Mouse (Mus musculus): ENCODE results near the gene Nop58.
"Not testable (repeated sequence)": the region's sequence is repeated elsewhere in the genome, so short reads cannot be mapped to it uniquely, and the experiment has no call there.

Gene Nop58

GRCm38 (mm10) chr1:59684819-59685755, at the start of gene Nop58:
Nop58 (plus strand) TSS chr1:59684971.
- DNase-seq = peak; percentile 72

- no peak for DNase-seq
Observed at GRCm38 (mm10) chr1:59636349-59636748, 48.4 kb upstream of the Nop58 start.

- no peak for DNase-seq
Observed at GRCm38 (mm10) chr1:59638371-59638770, 46.4 kb upstream of the Nop58 start.

- DNase-seq = no peak
Observed at GRCm38 (mm10) chr1:59642488-59642887, 42.3 kb upstream of the Nop58 start.

GRCm38 (mm10) chr1:59646502-59646901, 38.3 kb upstream of the Nop58 start:
- not testable (repeated sequence) for DNase-seq

- DNase-seq = no peak
Observed at GRCm38 (mm10) chr1:59651201-59651819, 33.5 kb upstream of the Nop58 start.

- no peak for DNase-seq
Observed at GRCm38 (mm10) chr1:59653243-59653911, 31.4 kb upstream of the Nop58 start.

GRCm38 (mm10) chr1:59656244-59657171, 28.3 kb upstream of the Nop58 start:
- DNase-seq = no peak

GRCm38 (mm10) chr1:59663456-59664135, 21.2 kb upstream of the Nop58 start:
- no peak for DNase-seq

GRCm38 (mm10) chr1:59668871-59669270, 15.9 kb upstream of the Nop58 start:
- DNase-seq = no peak

- DNase-seq = peak; percentile 14
Observed at GRCm38 (mm10) chr1:59669962-59670630, 14.7 kb upstream of the Nop58 start.

GRCm38 (mm10) chr1:59670641-59671168, 14.1 kb upstream of the Nop58 start, which contains the start of gene Sumo1:
Sumo1 (minus strand) TSS chr1:59670834.
- peak; percentile 84 for DNase-seq

- DNase-seq = no peak
Observed at GRCm38 (mm10) chr1:59673661-59674060, 11.1 kb upstream of the Nop58 start.

GRCm38 (mm10) chr1:59683926-59684818, 599 bp upstream of the Nop58 start:
- peak; percentile 15 for DNase-seq

- no peak for DNase-seq
Observed at GRCm38 (mm10) chr1:59687493-59687892, 2.7 kb downstream of the Nop58 start.

GRCm38 (mm10) chr1:59690467-59690866, 5.7 kb downstream of the Nop58 start:
- no peak for DNase-seq

GRCm38 (mm10) chr1:59697751-59698150, 13.0 kb downstream of the Nop58 start:
- DNase-seq = no peak

- DNase-seq = no peak
Observed at GRCm38 (mm10) chr1:59698207-59698606, 13.4 kb downstream of the Nop58 start.

GRCm38 (mm10) chr1:59701766-59702165, 17.0 kb downstream of the Nop58 start:
- DNase-seq = no peak

- no peak for DNase-seq
Observed at GRCm38 (mm10) chr1:59719900-59720299, 35.1 kb downstream of the Nop58 start.
